Mouse (Mus musculus) cerebellum, postnatal 36 days (tissue): ENCODE measurements around the gene Hnrnpu.
A peak's percentile ranks its signal among the peaks of the same experiment; 100 is the strongest.

ENCODE experiments used
- DNase-seq, 2 experiments: peaks; one replicate each; pipeline ENCODE4 v3.0.0; 2021 to 2022; ENCODE audit warnings: mixed read lengths in 2 of 2

Hnrnpu gene

GRCm38 (mm10) chr1:178338318-178338641 is 683 bp upstream of the Hnrnpu start:
- peak; percentile 20 to 47 for DNase-seq

- peak in 1 of 2 experiments; percentile 52 for DNase-seq
Measured at GRCm38 (mm10) chr1:178336777-178337481, 668 bp downstream of the Hnrnpu start.

- peak; percentile 89 to 94 for DNase-seq
Measured at GRCm38 (mm10) chr1:178336289-178336775, 1.3 kb downstream of the Hnrnpu start.

- peak in 1 of 2 experiments; percentile 20 for DNase-seq
Measured at GRCm38 (mm10) chr1:178335860-178336261, 1.7 kb downstream of the Hnrnpu start.

- DNase-seq = no peak
Measured at GRCm38 (mm10) chr1:178329946-178330345, 7.7 kb downstream of the Hnrnpu start.

- no peak for DNase-seq
Measured at GRCm38 (mm10) chr1:178329017-178329416, 8.6 kb downstream of the Hnrnpu start.

GRCm38 (mm10) chr1:178326950-178327349 is 10.6 kb downstream of the Hnrnpu start:
- no peak for DNase-seq

- no peak for DNase-seq
Measured at GRCm38 (mm10) chr1:178326357-178326756, 11.2 kb downstream of the Hnrnpu start.

GRCm38 (mm10) chr1:178324568-178324967 is 13.0 kb downstream of the Hnrnpu start:
- no peak for DNase-seq

- no peak for DNase-seq
Measured at GRCm38 (mm10) chr1:178323235-178323634, 14.4 kb downstream of the Hnrnpu start.

- no peak for DNase-seq
Measured at GRCm38 (mm10) chr1:178321730-178322357, 15.8 kb downstream of the Hnrnpu start.

GRCm38 (mm10) chr1:178320723-178321590 is 16.6 kb downstream of the Hnrnpu start:
- no peak for DNase-seq

- DNase-seq = no peak
Measured at GRCm38 (mm10) chr1:178320038-178320722, 17.4 kb downstream of the Hnrnpu start.

- DNase-seq = no peak
Measured at GRCm38 (mm10) chr1:178319295-178320037, 18.1 kb downstream of the Hnrnpu start.

GRCm38 (mm10) chr1:178318389-178319184 is 19.0 kb downstream of the Hnrnpu start, which contains the start of gene Cox20:
Cox20 (plus strand) TSS chr1:178319130.
- peak; percentile 95 to 97 for DNase-seq

- DNase-seq = no peak
Measured at GRCm38 (mm10) chr1:178318002-178318388, 19.6 kb downstream of the Hnrnpu start.

- DNase-seq = no peak
Measured at GRCm38 (mm10) chr1:178317275-178318001, 20.2 kb downstream of the Hnrnpu start.

- no peak for DNase-seq
Measured at GRCm38 (mm10) chr1:178314236-178314635, 23.4 kb downstream of the Hnrnpu start.

GRCm38 (mm10) chr1:178313039-178313597 is 24.5 kb downstream of the Hnrnpu start:
- no peak for DNase-seq

GRCm38 (mm10) chr1:178310128-178310527 is 27.5 kb downstream of the Hnrnpu start:
- DNase-seq = no peak
